Mouse (Mus musculus) MEL (cell line): Measurements from ENCODE around the gene Tapt1. TPM values are rescaled to one million over a fixed set of nuclear protein-coding genes. Genes with fewer than 3 reads are reported as not detected.

Experiments
- DNase-seq: peaks from one replicate; pipeline ENCODE4 v3.0.0; 2011; ENCODE audit warnings: low read depth, low spot score
- H3K27ac ChIP-seq: 2 replicates; pipeline ENCODE4 v1.5.1; 2012; ENCODE audit warnings: low read depth, mild to moderate bottlenecking, control low read depth, low read length, moderate library complexity; ENCODE audit not compliant: control insufficient read depth
- H3K27me3 ChIP-seq, 2 experiments: fragments of 150-350 bp in 1 of 2; sonication (generic) in 1 of 2; 2 replicates each; pipeline ENCODE4 v1.6.1; 2012; ENCODE audit warnings: low read length in 2 of 2, mild to moderate bottlenecking in 2 of 2, improper control_type of control experiment in 1 of 2, moderate library complexity in 1 of 2; ENCODE audit not compliant: insufficient read depth in 2 of 2, control insufficient read depth in 1 of 2
- H3K36me3 ChIP-seq, 2 experiments: 2 replicates each; pipeline ENCODE4 v1.6.1; 2012 to 2014; ENCODE audit warnings: low read length in 2 of 2, improper control_type of control experiment in 1 of 2, inconsistent platforms in 1 of 2, mild to moderate bottlenecking in 1 of 2; ENCODE audit not compliant: insufficient read depth in 2 of 2, control insufficient read depth in 1 of 2
- H3K4me1 ChIP-seq, 2 experiments: fragments of 150-350 bp in 1 of 2; sonication (generic) in 1 of 2; 2 replicates each; pipeline ENCODE4 v1.6.1; 2012; ENCODE audit warnings: low read length in 2 of 2, improper control_type of control experiment in 1 of 2, mild to moderate bottlenecking in 1 of 2; ENCODE audit not compliant: insufficient read depth in 2 of 2, control insufficient read depth in 1 of 2
- H3K4me3 ChIP-seq, 2 experiments: fragments of 150-350 bp in 1 of 2; sonication (generic) in 1 of 2; 2 replicates each; pipeline ENCODE4 v1.5.1; 2012; ENCODE audit warnings: low read depth in 2 of 2, low read length in 2 of 2, mild to moderate bottlenecking in 2 of 2, moderate library complexity in 2 of 2, control low read depth in 1 of 2, improper control_type of control experiment in 1 of 2; ENCODE audit not compliant: control insufficient read depth in 1 of 2, insufficient read depth in 1 of 2
- H3K79me2 ChIP-seq: 2 replicates; pipeline ENCODE4 v1.6.1; 2012; ENCODE audit warnings: mild to moderate bottlenecking, low read length, moderate library complexity; ENCODE audit not compliant: control insufficient read depth, poor library complexity, insufficient read depth
- H3K9ac ChIP-seq: 2 replicates; pipeline ENCODE4 v1.6.1; 2012; ENCODE audit warnings: low read depth, mild to moderate bottlenecking, control low read depth, low read length, moderate library complexity; ENCODE audit not compliant: control insufficient read depth, poor library complexity, severe bottlenecking
- H3K9me3 ChIP-seq: fragments of 150-350 bp; sonication (generic); replicated peaks from 2 replicates; pipeline ENCODE4 v1.6.1; 2012; ENCODE audit warnings: mild to moderate bottlenecking, low read length, improper control_type of control experiment, moderate library complexity; ENCODE audit not compliant: insufficient read depth
- CHD1 ChIP-seq: IDR thresholded peaks from 2 replicates; pipeline ENCODE4 v1.6.1; 2012; ENCODE audit warnings: low read depth, mild to moderate bottlenecking, inconsistent platforms, low read length, improper control_type of control experiment
- CHD2 ChIP-seq: IDR thresholded peaks from 2 replicates; pipeline ENCODE4 v1.6.1; 2011; ENCODE audit warnings: low read length, improper control_type of control experiment
- CTCF ChIP-seq, 3 experiments: IDR thresholded peaks in 2 of 3; conservative IDR thresholded peaks in 1 of 3; 2 replicates each; pipeline ENCODE4 v1.5.1; 2011 to 2012; ENCODE audit warnings: low read length in 3 of 3, low read depth in 2 of 3, mild to moderate bottlenecking in 2 of 3, improper control_type of control experiment in 1 of 3, inconsistent platforms in 1 of 3, mixed read lengths in 1 of 3, moderate library complexity in 1 of 3; ENCODE audit not compliant: control insufficient read depth in 1 of 3, insufficient read depth in 1 of 3, poor library complexity in 1 of 3, severe bottlenecking in 1 of 3
- ELF1 ChIP-seq: IDR thresholded peaks from 2 replicates; pipeline ENCODE4 v1.6.1; 2014; ENCODE audit warnings: low read depth, mild to moderate bottlenecking, inconsistent platforms, low read length, improper control_type of control experiment, moderate library complexity
- EP300 ChIP-seq, 2 experiments: IDR thresholded peaks; 2 replicates each; pipeline ENCODE4 v1.6.1; 2011; ENCODE audit warnings: improper control_type of control experiment in 2 of 2, low read length in 2 of 2, low read depth in 1 of 2, mild to moderate bottlenecking in 1 of 2
- ETS1 ChIP-seq: IDR thresholded peaks from 2 replicates; pipeline ENCODE4 v1.6.1; 2012; ENCODE audit warnings: low read depth, mild to moderate bottlenecking, inconsistent platforms, low read length, improper control_type of control experiment, moderate library complexity
- GABPA ChIP-seq: IDR thresholded peaks from 2 replicates; pipeline ENCODE4 v1.6.1; 2012; ENCODE audit warnings: low read depth, mild to moderate bottlenecking, inconsistent platforms, low read length, improper control_type of control experiment, moderate library complexity
- GATA1 ChIP-seq: IDR thresholded peaks from 2 replicates; pipeline ENCODE4 v1.6.1; 2011; ENCODE audit warnings: low read depth, low read length, improper control_type of control experiment
- HCFC1 ChIP-seq: IDR thresholded peaks from 2 replicates; pipeline ENCODE4 v1.6.1; 2012; ENCODE audit warnings: low read depth, mild to moderate bottlenecking, inconsistent platforms, low read length, improper control_type of control experiment, moderate library complexity
- MAX ChIP-seq: IDR thresholded peaks from 2 replicates; pipeline ENCODE4 v1.6.1; 2011; ENCODE audit warnings: low read length, improper control_type of control experiment
- MAZ ChIP-seq: IDR thresholded peaks from 2 replicates; pipeline ENCODE4 v1.6.1; 2012; ENCODE audit warnings: low read depth, mild to moderate bottlenecking, inconsistent platforms, low read length, improper control_type of control experiment
- MXI1 ChIP-seq: IDR thresholded peaks from 2 replicates; pipeline ENCODE4 v1.6.1; 2011; ENCODE audit warnings: mild to moderate bottlenecking, low read depth, low read length, improper control_type of control experiment
- MYC ChIP-seq: IDR thresholded peaks from 2 replicates; pipeline ENCODE4 v1.6.1; 2011; ENCODE audit warnings: low read depth, mild to moderate bottlenecking, low read length, improper control_type of control experiment, moderate library complexity
- NELFE ChIP-seq: IDR thresholded peaks from 2 replicates; pipeline ENCODE4 v1.6.1; 2011; ENCODE audit warnings: low read depth, low read length, improper control_type of control experiment
- NRF1 ChIP-seq: IDR thresholded peaks from 2 replicates; pipeline ENCODE4 v1.6.1; 2014; ENCODE audit warnings: low read depth, mild to moderate bottlenecking, inconsistent platforms, low read length, improper control_type of control experiment, moderate library complexity; ENCODE audit not compliant: poor library complexity, insufficient read depth, severe bottlenecking
- POLR2AphosphoS5 ChIP-seq: IDR thresholded peaks from 2 replicates; pipeline ENCODE4 v1.6.1; 2012; ENCODE audit warnings: low read depth, borderline replicate concordance, mild to moderate bottlenecking, inconsistent platforms, low read length, moderate library complexity, mixed read lengths
- RCOR1 ChIP-seq: IDR thresholded peaks from 2 replicates; pipeline ENCODE4 v1.6.1; 2012; ENCODE audit warnings: low read depth, mild to moderate bottlenecking, inconsistent platforms, low read length, improper control_type of control experiment
- SMC3 ChIP-seq: IDR thresholded peaks from 2 replicates; pipeline ENCODE4 v1.6.1; 2011; ENCODE audit warnings: low read depth, low read length, improper control_type of control experiment
- TAL1 ChIP-seq: IDR thresholded peaks from 2 replicates; pipeline ENCODE4 v1.6.1; 2012; ENCODE audit warnings: mild to moderate bottlenecking, inconsistent platforms, low read length, moderate library complexity, mixed read lengths
- TCF12 ChIP-seq: IDR thresholded peaks from 2 replicates; pipeline ENCODE4 v1.6.1; 2014; ENCODE audit warnings: low read depth, mild to moderate bottlenecking, inconsistent platforms, low read length, improper control_type of control experiment, moderate library complexity
- UBTF ChIP-seq: IDR thresholded peaks from 2 replicates; pipeline ENCODE4 v1.6.1; 2012; ENCODE audit warnings: low read depth, mild to moderate bottlenecking, inconsistent platforms, low read length, improper control_type of control experiment, moderate library complexity, borderline replicate concordance; ENCODE audit not compliant: insufficient read depth
- USF1 ChIP-seq: IDR thresholded peaks from 2 replicates; pipeline ENCODE4 v1.6.1; 2014; ENCODE audit warnings: low read depth, mild to moderate bottlenecking, inconsistent platforms, low read length, improper control_type of control experiment, moderate library complexity
- ZKSCAN1 ChIP-seq: IDR thresholded peaks from 2 replicates; pipeline ENCODE4 v1.6.1; 2012; ENCODE audit warnings: low read depth, mild to moderate bottlenecking, inconsistent platforms, low read length, improper control_type of control experiment, moderate library complexity
- ZMIZ1 ChIP-seq: IDR thresholded peaks from 2 replicates; pipeline ENCODE4 v1.6.1; 2012; ENCODE audit warnings: low read depth, mild to moderate bottlenecking, inconsistent platforms, low read length, improper control_type of control experiment, moderate library complexity
- ZNF384 ChIP-seq: IDR thresholded peaks from 2 replicates; pipeline ENCODE4 v1.6.1; 2012; ENCODE audit warnings: low read depth, mild to moderate bottlenecking, inconsistent platforms, low read length, improper control_type of control experiment
- polyA plus RNA-seq, 2 experiments: library from polyadenylated mRNA; stranded (reverse) in 1 of 2; unstranded in 1 of 2; fragments of >175 nt in 1 of 2; fragments of >200 nt in 1 of 2; gene quantifications; 2 replicates each; pipeline versions ENCODE4 v1.2.1 to v1.2.4; 2012; ENCODE audit warnings: low replicate concordance in 2 of 2, low read depth in 1 of 2; ENCODE audit not compliant: insufficient read length in 2 of 2, insufficient read depth in 1 of 2, missing spikeins in 1 of 2
- total RNA-seq: library from RNA; depleted of rRNA; stranded (reverse); fragments of 300-350 nt; gene quantifications from 2 replicates; pipeline ENCODE4 v1.2.3, GENCODE M21; 2012

Gene Tapt1
- total and polyA plus RNA-seq, 3 experiments, result 47.0 to 64.6 TPM; not detected in 1

- no peak for DNase-seq
- H3K79me2 ChIP-seq, result no peaks in the 10 kb centered on the region
Observed at GRCm38 (mm10) chr5:44259678-44260077, 33.3 kb upstream of the Tapt1 start.

DNA sequence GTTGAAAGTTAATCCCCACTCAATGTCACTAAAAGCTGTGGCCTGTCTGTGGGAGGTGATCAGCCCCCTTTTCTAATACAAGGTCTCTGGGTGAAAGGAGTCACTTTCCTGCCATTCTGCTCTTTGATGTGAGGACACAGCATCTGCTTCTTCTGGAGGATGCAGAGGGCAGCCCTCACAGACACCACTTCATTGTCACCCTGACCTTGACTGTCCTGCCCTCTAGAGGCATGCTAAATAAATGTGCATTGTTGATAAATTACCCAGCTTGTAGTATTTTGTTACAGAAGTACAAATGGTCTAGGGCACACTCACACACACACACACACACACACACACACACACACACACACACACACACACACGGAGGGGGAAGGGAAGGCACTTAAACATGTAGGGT, 31.7 kb upstream of the Tapt1 start:
- TF ChIP-seq ZKSCAN1, result no peak
- TF ChIP-seq MAX, result no peak
- no peak for TF ChIP-seq USF1
- TF ChIP-seq MXI1, result no peak
- TF ChIP-seq ETS1, result no peak
- TF ChIP-seq TCF12, result no peak
- TF ChIP-seq GATA1, result no peak
- no peak for TF ChIP-seq UBTF
- no peak for TF ChIP-seq HCFC1
- TF ChIP-seq ELF1, result no peak
- TF ChIP-seq, all 39 proteins: peak for 0
- no peak overlapping the region for H3K9ac ChIP-seq
- no peak overlapping the region for H3K27ac ChIP-seq
- H3K79me2 ChIP-seq, result no peaks in the 10 kb centered on the region
- no peaks in the 10 kb centered on the region for H3K36me3 ChIP-seq
- H3K4me1 ChIP-seq, result no peaks in the 10 kb centered on the region
- no peak for DNase-seq
- no peaks in the 10 kb centered on the region for H3K9me3 ChIP-seq
- H3K27me3 ChIP-seq, result peaks cover 4% of the 10 kb centered on the region in 2 experiments
- H3K4me3 ChIP-seq, result no peak overlapping the region

More at GRCm38 (mm10) chr5:44259678-44260077, 33.3 kb upstream of the Tapt1 start:
- H3K27ac ChIP-seq, result no peak overlapping the region
- no peak overlapping the region for H3K9ac ChIP-seq
- peaks cover 4 to 12% of the 10 kb centered on the region in 2 experiments for H3K27me3 ChIP-seq
- H3K4me1 ChIP-seq, result no peaks in the 10 kb centered on the region
- TF ChIP-seq TCF12, result no peak
- TF ChIP-seq RCOR1, result no peak
- TF ChIP-seq SMC3, result no peak
- no peak for TF ChIP-seq CTCF (IDR thresholded peaks at IDR 0.05 in 2 of 3, conservative IDR thresholded peaks at IDR 0.05 in 1 of 3; ENCODE audit: control insufficient read depth in 1 of 3, insufficient read depth in 1 of 3, low read depth in 2 of 3, low read length in 3 of 3, poor library complexity in 1 of 3, severe bottlenecking in 1 of 3)
- TF ChIP-seq CHD1, result no peak
- no peak for TF ChIP-seq GABPA
- no peak for TF ChIP-seq NRF1
- no peak for TF ChIP-seq POLR2AphosphoS5
- no peak for TF ChIP-seq HCFC1
- TF ChIP-seq ETS1, result no peak
- no peak for TF ChIP-seq MYC
- TF ChIP-seq ZMIZ1, result no peak
- no peak for TF ChIP-seq TAL1
- TF ChIP-seq EP300 (IDR thresholded peaks at IDR 0.05; ENCODE audit: low read depth in 1 of 2, low read length in 2 of 2), result no peak
- TF ChIP-seq ZNF384, result no peak
- TF ChIP-seq MAZ, result no peak
- TF ChIP-seq CHD2, result no peak
- no peak for TF ChIP-seq NELFE
- TF ChIP-seq GATA1, result no peak
- no peaks in the 10 kb centered on the region for H3K9me3 ChIP-seq
- no peak overlapping the region for H3K4me3 ChIP-seq
- H3K36me3 ChIP-seq, result no peaks in the 10 kb centered on the region
